Mouse (Mus musculus): ENCODE results near the gene Atxn7. TPM values are rescaled to one million over a fixed set of nuclear protein-coding genes. Genes with fewer than 3 reads are reported as not detected.
A peak's percentile ranks its signal among the peaks of the same experiment; 100 is the strongest.

Atxn7 gene
- polyA plus RNA-seq (2015; fragmentation: Nextera tagmentation; extraction: Ambion mirVana) = 4.0 and 4.9 TPM in 2 replicates

GRCm38 (mm10) chr14:13961401-13962112 lies at the start of gene Atxn7, which contains the start of gene Thoc7:
Gene Atxn7, plus strand, starts transcription at chr14:13961440.
Gene Thoc7, minus strand, starts transcription at chr14:13961852.
- peaks cover 15% of the 10 kb centered on the region for H3K4me1 ChIP-seq (replicated peaks; ENCODE audit: control insufficient read depth, insufficient read depth, low read length)
- peak within 1 kb of the TSS; percentile 93 for H3K4me3 ChIP-seq (replicated peaks; ENCODE audit: low read length)
- peak within 1 kb of the TSS; percentile 74 for H3K4me2 ChIP-seq (ENCODE audit: low read length)
- no peaks in the 10 kb centered on the region for H3K27me3 ChIP-seq (replicated peaks; ENCODE audit: control insufficient read depth, insufficient read depth, low read length)
- peak; percentile 26 for ATAC-seq
- H3K9ac ChIP-seq (replicated peaks; ENCODE audit: low read depth, low read length) = peak within 1 kb of the TSS; percentile 99
- peak within 1 kb of the TSS; percentile 87 for H3K27ac ChIP-seq (ENCODE audit: low read length)
- H3K9me3 ChIP-seq (ENCODE audit: control insufficient read depth, low read length) = no peaks in the 10 kb centered on the region
- WGBS = 3% methylated on average over 28 of the region's 56 CpGs
- H3K36me3 ChIP-seq (ENCODE audit: control insufficient read depth, insufficient read depth) = no peaks in the 10 kb centered on the region

- no peaks in the 10 kb centered on the region for H3K4me1 ChIP-seq (replicated peaks; ENCODE audit: control insufficient read depth, insufficient read depth, low read length)
- no peaks in the 10 kb centered on the region for H3K9me3 ChIP-seq (ENCODE audit: control insufficient read depth, low read length)
- no peak within 1 kb of the TSS for H3K27ac ChIP-seq (ENCODE audit: low read length)
- H3K4me2 ChIP-seq (ENCODE audit: low read length) = no peak within 1 kb of the TSS
- 10% methylated on average over 1 of the region's 1 CpGs for WGBS
- no peak within 1 kb of the TSS for H3K4me3 ChIP-seq (replicated peaks; ENCODE audit: low read length)
- ATAC-seq = no peak
- H3K9ac ChIP-seq (replicated peaks; ENCODE audit: low read depth, low read length) = no peak within 1 kb of the TSS
- no peaks in the 10 kb centered on the region for H3K27me3 ChIP-seq (replicated peaks; ENCODE audit: control insufficient read depth, insufficient read depth, low read length)
- H3K36me3 ChIP-seq (ENCODE audit: control insufficient read depth, insufficient read depth) = no peaks in the 10 kb centered on the region
Observed at GRCm38 (mm10) chr14:13914387-13915082, 46.7 kb upstream of the Atxn7 start, which contains the start of gene Gm281. Gene Gm281, minus strand, starts transcription at chr14:13914478.

- H3K9ac ChIP-seq (replicated peaks; ENCODE audit: low read depth, low read length) = no peak overlapping the region
- no peaks in the 10 kb centered on the region for H3K4me1 ChIP-seq (replicated peaks; ENCODE audit: control insufficient read depth, insufficient read depth, low read length)
- H3K27me3 ChIP-seq (replicated peaks; ENCODE audit: control insufficient read depth, insufficient read depth, low read length) = no peaks in the 10 kb centered on the region
- 61% methylated on average over 4 of the region's 4 CpGs for WGBS
- H3K9me3 ChIP-seq (ENCODE audit: control insufficient read depth, low read length) = no peaks in the 10 kb centered on the region
- H3K36me3 ChIP-seq (ENCODE audit: control insufficient read depth, insufficient read depth) = no peaks in the 10 kb centered on the region
- peak; percentile 56; the same call in 1 of the 2 replicates for ATAC-seq
- no peak overlapping the region for H3K4me2 ChIP-seq (ENCODE audit: low read length)
- H3K4me3 ChIP-seq (replicated peaks; ENCODE audit: low read length) = no peak overlapping the region
- H3K27ac ChIP-seq (ENCODE audit: low read length) = no peak overlapping the region
Observed at GRCm38 (mm10) chr14:13915207-13915606, 46.0 kb upstream of the Atxn7 start.

GRCm38 (mm10) chr14:13917208-13917607 lies 44.0 kb upstream of the Atxn7 start:
- Histone ChIP-seq H3K4me1 (replicated peaks; ENCODE audit: control insufficient read depth, insufficient read depth, low read length) (no peaks in the 10 kb centered on the region), H3K4me3 (replicated peaks; ENCODE audit: low read length) (no peak overlapping the region), H3K27ac (ENCODE audit: low read length) (no peak overlapping the region), H3K4me2 (ENCODE audit: low read length) (no peak overlapping the region), H3K9ac (replicated peaks; ENCODE audit: low read depth, low read length) (no peak overlapping the region), H3K27me3 (replicated peaks; ENCODE audit: control insufficient read depth, insufficient read depth, low read length) (no peaks in the 10 kb centered on the region), H3K9me3 (ENCODE audit: control insufficient read depth, low read length) (no peaks in the 10 kb centered on the region), H3K36me3 (ENCODE audit: control insufficient read depth, insufficient read depth) (no peaks in the 10 kb centered on the region)
- ATAC-seq = no peak
- 86% methylated on average over 10 of the region's 10 CpGs for WGBS

GRCm38 (mm10) chr14:13917630-13918029 lies 43.6 kb upstream of the Atxn7 start:
- H3K36me3 ChIP-seq (ENCODE audit: control insufficient read depth, insufficient read depth) = no peaks in the 10 kb centered on the region
- ATAC-seq = peak; percentile 91
- no peak overlapping the region for H3K9ac ChIP-seq (replicated peaks; ENCODE audit: low read depth, low read length)
- no peaks in the 10 kb centered on the region for H3K4me1 ChIP-seq (replicated peaks; ENCODE audit: control insufficient read depth, insufficient read depth, low read length)
- no peak overlapping the region for H3K4me2 ChIP-seq (ENCODE audit: low read length)
- H3K27ac ChIP-seq (ENCODE audit: low read length) = no peak overlapping the region
- no peaks in the 10 kb centered on the region for H3K9me3 ChIP-seq (ENCODE audit: control insufficient read depth, low read length)
- no peaks in the 10 kb centered on the region for H3K27me3 ChIP-seq (replicated peaks; ENCODE audit: control insufficient read depth, insufficient read depth, low read length)
- no peak overlapping the region for H3K4me3 ChIP-seq (replicated peaks; ENCODE audit: low read length)
- WGBS = 32% methylated on average over 3 of the region's 3 CpGs

- Histone ChIP-seq H3K27ac (ENCODE audit: low read length) (no peak overlapping the region), H3K36me3 (ENCODE audit: control insufficient read depth, insufficient read depth) (no peaks in the 10 kb centered on the region), H3K4me1 (replicated peaks; ENCODE audit: control insufficient read depth, insufficient read depth, low read length) (peaks cover 7% of the 10 kb centered on the region; the same call in 1 of the 2 replicates), H3K4me3 (replicated peaks; ENCODE audit: low read length) (peak overlapping the region; percentile 34), H3K9ac (replicated peaks; ENCODE audit: low read depth, low read length) (peak overlapping the region; percentile 45), H3K27me3 (replicated peaks; ENCODE audit: control insufficient read depth, insufficient read depth, low read length) (no peaks in the 10 kb centered on the region), H3K9me3 (ENCODE audit: control insufficient read depth, low read length) (no peaks in the 10 kb centered on the region), H3K4me2 (ENCODE audit: low read length) (peak overlapping the region; percentile 55)
- 39% methylated on average over 24 of the region's 31 CpGs for WGBS
- ATAC-seq = peak; percentile 75
Observed at GRCm38 (mm10) chr14:13933290-13934051, 27.8 kb upstream of the Atxn7 start.

GRCm38 (mm10) chr14:13934052-13934371 lies 27.2 kb upstream of the Atxn7 start:
- Histone ChIP-seq H3K4me2 (ENCODE audit: low read length) (peak overlapping the region; percentile 55), H3K4me3 (replicated peaks; ENCODE audit: low read length) (no peak overlapping the region), H3K9me3 (ENCODE audit: control insufficient read depth, low read length) (no peaks in the 10 kb centered on the region), H3K4me1 (replicated peaks; ENCODE audit: control insufficient read depth, insufficient read depth, low read length) (peaks cover 7% of the 10 kb centered on the region; the same call in 1 of the 2 replicates), H3K27ac (ENCODE audit: low read length) (no peak overlapping the region), H3K9ac (replicated peaks; ENCODE audit: low read depth, low read length) (no peak overlapping the region), H3K27me3 (replicated peaks; ENCODE audit: control insufficient read depth, insufficient read depth, low read length) (no peaks in the 10 kb centered on the region), H3K36me3 (ENCODE audit: control insufficient read depth, insufficient read depth) (no peaks in the 10 kb centered on the region)
- ATAC-seq = 0 out of 2 replicates have a peak, but pooled peaks have one; percentile 18
- WGBS = 48% methylated on average over 5 of the region's 5 CpGs

GRCm38 (mm10) chr14:13944686-13945085 lies 16.6 kb upstream of the Atxn7 start:
- H3K36me3 ChIP-seq (ENCODE audit: control insufficient read depth, insufficient read depth) = peaks cover 18% of the 10 kb centered on the region; the same call in 1 of the 2 replicates
- no peaks in the 10 kb centered on the region for H3K27me3 ChIP-seq (replicated peaks; ENCODE audit: control insufficient read depth, insufficient read depth, low read length)
- no peak overlapping the region for H3K9ac ChIP-seq (replicated peaks; ENCODE audit: low read depth, low read length)
- no peak overlapping the region for H3K4me3 ChIP-seq (replicated peaks; ENCODE audit: low read length)
- H3K27ac ChIP-seq (ENCODE audit: low read length) = no peak overlapping the region
- no peaks in the 10 kb centered on the region for H3K4me1 ChIP-seq (replicated peaks; ENCODE audit: control insufficient read depth, insufficient read depth, low read length)
- H3K9me3 ChIP-seq (ENCODE audit: control insufficient read depth, low read length) = no peaks in the 10 kb centered on the region
- no peak overlapping the region for H3K4me2 ChIP-seq (ENCODE audit: low read length)
- no peak for ATAC-seq
- WGBS = 90% methylated on average over 4 of the region's 4 CpGs

GRCm38 (mm10) chr14:13948345-13948744 lies 12.9 kb upstream of the Atxn7 start:
- 72% methylated on average over 7 of the region's 7 CpGs for WGBS
- Histone ChIP-seq H3K27me3 (replicated peaks; ENCODE audit: control insufficient read depth, insufficient read depth, low read length) (no peaks in the 10 kb centered on the region), H3K4me1 (replicated peaks; ENCODE audit: control insufficient read depth, insufficient read depth, low read length) (no peaks in the 10 kb centered on the region), H3K4me2 (ENCODE audit: low read length) (no peak overlapping the region), H3K36me3 (ENCODE audit: control insufficient read depth, insufficient read depth) (peaks cover 31% of the 10 kb centered on the region), H3K4me3 (replicated peaks; ENCODE audit: low read length) (no peak overlapping the region), H3K9ac (replicated peaks; ENCODE audit: low read depth, low read length) (no peak overlapping the region), H3K27ac (ENCODE audit: low read length) (no peak overlapping the region), H3K9me3 (ENCODE audit: control insufficient read depth, low read length) (no peaks in the 10 kb centered on the region)
- ATAC-seq = peak; percentile 55
